Mouse (Mus musculus): Measurements from ENCODE around the gene Plod3.

The Plod3 gene

DNA sequence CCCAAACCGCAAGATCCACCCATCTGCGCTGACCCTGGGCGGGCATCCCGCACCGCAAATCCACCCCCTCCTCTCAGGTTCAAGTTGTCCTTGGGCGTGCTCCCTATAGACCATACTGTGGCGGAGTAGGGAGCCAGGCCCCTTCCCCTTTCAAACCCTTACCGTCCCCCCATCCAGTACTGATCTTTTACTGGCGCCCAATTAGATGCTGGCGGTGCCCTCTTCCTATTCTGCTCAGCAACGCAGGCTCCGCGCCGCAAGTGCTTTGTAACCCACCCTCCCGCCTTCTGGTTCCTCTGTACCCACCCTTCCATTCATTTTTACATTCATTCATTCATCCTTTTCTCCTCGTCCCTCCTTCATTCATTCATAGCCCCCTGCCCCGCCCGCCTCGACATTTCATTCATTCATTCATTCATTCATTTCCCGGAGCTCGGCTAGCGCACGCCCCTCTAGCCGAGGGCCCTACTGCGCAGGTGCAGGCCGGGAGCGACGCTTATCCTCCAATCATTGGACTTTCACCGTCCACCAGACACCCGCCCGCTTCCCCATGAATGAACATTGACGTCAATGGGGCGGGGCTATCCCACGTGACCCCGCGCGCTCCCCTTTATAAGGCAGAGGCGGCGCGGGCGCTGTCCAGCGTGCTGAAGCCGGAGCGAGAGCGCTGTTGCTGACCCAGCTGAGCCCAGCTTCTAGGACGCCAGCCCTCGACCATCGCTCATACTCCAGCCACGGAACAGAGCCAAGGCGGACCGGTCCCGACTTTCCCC lies 43.0 kb downstream of the Plod3 start:
- peak; percentile 22; the same call in 1 of the 2 replicates for TF ChIP-seq GATA4 (IDR thresholded peaks at IDR 0.05; ENCODE audit: insufficient replicate concordance, low read length)

DNA sequence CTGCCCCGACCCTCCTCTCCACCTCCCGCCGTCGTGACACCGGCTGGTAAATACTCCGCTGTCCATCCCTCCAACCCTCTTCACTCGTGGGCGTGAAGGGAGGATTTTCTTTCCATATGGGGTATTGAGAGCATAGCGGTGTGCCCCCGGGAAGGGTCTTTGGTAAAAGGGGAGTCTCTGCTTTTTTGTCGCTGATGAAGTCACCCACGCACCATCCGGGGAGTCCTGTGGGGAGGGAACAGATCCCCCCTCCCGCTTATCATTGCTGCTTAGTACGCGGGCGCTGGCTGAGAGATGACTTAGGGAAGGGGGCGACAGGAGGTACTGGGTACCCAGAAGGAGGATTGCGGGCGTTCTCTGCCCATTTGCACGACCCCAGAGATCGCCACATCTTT lies 43.6 kb downstream of the Plod3 start:
- TF ChIP-seq GATA4 (IDR thresholded peaks at IDR 0.05; ENCODE audit: insufficient replicate concordance, low read length): no peak

DNA sequence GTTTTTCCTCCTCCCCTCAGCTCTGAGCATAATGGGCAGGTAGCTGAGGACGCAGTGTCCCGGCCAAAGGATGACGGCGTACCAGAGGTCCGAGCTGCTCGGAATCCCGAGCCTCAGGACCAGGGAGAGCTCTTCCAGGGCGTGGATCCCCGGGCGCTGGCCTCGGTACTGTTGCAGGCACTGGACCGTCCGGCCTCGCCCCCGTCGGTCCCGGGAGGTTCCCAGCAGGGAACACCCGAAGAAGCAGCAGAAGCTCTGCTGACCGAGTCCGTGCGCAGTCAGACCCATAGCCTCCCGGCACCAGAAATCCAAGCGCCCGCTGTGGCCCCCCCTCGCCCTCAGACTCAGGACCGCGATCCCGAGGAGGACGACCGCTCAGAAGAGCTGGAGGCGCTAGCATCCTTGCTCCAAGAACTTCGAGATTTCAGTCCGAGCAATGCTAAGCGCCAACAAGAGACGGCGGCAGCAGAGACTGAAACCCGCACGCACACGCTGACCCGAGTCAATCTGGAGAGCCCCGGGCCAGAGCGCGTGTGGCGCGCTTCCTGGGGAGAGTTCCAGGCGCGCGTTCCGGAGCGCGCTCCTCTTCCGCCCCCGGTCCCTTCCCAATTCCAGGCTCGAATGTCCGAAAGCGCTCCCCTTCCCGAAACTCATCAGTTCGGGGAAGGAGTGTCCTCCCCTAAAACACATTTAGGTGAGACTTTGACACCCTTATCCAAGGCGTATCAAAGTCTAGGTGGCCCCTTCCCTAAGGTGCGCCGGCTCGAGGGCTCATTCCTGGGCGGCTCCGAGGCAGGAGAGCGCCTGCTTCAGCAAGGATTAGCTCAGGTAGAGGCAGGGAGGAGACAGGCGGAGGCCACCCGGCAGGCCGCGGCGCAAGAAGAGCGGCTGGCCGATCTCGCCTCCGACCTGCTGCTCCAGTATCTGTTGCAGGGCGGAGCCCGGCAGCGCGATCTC lies 44.5 kb downstream of the Plod3 start:
- no peak for TF ChIP-seq GATA4 (IDR thresholded peaks at IDR 0.05; ENCODE audit: insufficient replicate concordance, low read length)

DNA sequence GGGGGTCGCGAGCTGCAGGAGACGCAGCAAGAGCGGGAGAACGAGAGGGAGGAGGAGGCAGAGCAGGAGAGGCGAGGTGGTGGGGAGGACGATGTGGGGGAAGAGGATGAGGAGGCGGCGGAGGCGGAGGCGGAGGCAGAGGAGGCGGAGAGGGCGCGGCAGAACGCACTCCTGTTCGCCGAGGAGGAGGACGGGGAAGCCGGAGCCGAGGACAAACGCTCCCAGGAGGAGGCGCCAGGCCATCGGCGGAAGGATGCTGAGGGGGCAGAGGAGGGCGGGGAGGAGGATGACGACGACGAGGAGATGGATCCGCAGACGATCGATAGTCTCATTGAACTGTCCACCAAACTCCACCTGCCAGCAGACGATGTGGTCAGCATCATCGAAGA lies 45.2 kb downstream of the Plod3 start:
- no peak for TF ChIP-seq GATA4 (IDR thresholded peaks at IDR 0.05; ENCODE audit: insufficient replicate concordance, low read length)

DNA sequence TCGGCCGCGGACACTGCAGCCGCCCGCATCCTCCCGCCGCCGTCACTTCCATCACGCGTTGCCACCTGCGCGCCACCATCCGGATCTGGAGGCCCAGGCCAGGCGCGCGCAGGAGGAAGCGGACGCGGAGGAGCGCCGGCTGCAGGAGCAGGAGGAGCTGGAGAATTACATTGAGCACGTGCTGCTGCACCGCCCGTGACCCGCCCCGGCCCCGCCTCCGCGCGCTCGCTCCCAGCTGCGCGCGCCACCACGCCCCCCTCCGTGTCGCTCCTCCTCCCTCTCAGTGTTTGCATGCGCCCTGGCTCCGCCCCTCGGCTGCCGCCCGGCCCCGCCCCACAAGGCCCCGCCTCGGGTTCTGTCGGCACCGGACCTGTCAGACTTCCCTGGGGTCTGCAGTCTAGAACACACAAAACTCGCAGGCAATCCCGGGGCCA lies 45.8 kb downstream of the Plod3 start:
- peak; percentile 11; the same call in 1 of the 2 replicates for TF ChIP-seq GATA4 (IDR thresholded peaks at IDR 0.05; ENCODE audit: insufficient replicate concordance, low read length)

DNA sequence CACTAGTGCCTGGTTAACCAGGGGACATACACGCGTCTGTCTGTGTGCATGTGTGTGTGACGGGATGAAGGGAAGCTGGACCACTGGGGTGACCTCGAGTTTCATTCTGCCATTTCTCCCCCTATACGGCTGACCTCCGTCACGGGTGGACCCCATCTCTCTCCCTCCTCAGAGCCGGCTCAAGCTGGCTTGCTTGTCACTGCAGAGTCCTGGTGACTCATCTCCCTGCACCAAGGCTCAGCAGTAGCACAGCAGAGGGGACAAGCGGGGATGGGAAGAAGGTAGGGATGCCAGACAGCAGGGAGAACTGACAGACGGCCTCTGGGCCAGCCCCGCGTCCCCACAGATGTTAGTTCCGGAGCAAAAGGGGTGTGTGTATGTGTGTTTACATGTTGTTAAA lies 49.4 kb downstream of the Plod3 start:
- no peak for TF ChIP-seq GATA4 (IDR thresholded peaks at IDR 0.05; ENCODE audit: insufficient replicate concordance, low read length)

DNA sequence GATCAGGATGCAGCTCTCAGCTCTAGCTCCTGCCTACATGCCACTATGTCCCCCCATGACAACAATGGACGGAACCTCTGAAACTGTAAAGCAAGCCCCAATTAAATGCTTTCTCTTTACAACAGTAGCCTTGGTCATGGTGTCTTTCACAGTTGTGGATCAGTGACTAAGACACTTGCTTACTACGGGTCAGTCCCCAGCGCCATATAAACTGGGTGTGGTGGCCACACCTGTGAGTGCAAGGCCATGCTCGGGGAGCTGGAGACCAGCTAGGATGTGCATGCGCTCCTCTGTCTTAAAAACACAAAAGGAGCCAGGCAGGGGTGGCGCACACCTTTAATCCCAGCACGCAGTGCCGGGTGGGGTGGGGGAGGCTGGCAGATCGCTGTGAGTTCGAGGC lies 52.6 kb downstream of the Plod3 start:
- TF ChIP-seq GATA4 (IDR thresholded peaks at IDR 0.05; ENCODE audit: insufficient replicate concordance, low read length): no peak

DNA sequence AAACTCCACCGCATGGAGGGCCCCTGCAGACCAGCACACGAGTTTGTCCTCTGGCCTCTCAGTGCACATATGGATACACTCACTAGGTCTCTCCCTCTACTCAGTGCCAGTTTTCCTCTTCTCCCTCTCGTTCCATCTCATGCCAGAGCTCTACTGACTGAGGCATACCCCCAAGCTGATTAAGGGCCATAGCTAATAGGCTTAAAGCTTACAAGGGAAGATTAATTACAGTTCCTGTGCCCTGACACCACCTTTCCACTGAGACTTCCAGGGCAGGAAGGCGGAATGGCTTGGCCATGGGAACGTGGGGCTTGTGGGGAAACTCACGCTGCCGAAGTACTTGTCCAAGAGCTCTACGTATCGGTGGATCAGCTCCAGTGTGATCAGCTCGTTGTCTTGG lies 54.6 kb downstream of the Plod3 start:
- TF ChIP-seq GATA4 (IDR thresholded peaks at IDR 0.05; ENCODE audit: insufficient replicate concordance, low read length): no peak

DNA sequence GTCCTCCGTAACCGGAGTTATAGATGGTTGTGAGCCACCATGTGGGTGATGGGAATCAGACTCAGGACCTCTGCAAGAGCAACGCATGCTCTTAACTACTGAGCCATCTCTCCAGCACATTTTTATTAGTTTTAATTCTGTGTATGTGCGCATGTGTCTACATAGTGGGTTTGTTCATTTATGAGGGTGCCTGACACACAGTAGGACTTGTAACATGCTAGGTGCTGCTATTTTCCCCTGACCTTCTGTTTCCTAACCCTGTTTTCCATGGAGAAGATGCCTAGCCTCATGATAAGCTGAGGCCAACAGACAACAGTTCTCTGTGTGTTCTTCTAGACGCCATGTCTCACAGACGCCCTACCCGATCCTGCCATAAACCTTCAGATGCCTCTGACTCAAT lies 57.2 kb downstream of the Plod3 start:
- no peak for TF ChIP-seq GATA4 (IDR thresholded peaks at IDR 0.05; ENCODE audit: insufficient replicate concordance, low read length)

DNA sequence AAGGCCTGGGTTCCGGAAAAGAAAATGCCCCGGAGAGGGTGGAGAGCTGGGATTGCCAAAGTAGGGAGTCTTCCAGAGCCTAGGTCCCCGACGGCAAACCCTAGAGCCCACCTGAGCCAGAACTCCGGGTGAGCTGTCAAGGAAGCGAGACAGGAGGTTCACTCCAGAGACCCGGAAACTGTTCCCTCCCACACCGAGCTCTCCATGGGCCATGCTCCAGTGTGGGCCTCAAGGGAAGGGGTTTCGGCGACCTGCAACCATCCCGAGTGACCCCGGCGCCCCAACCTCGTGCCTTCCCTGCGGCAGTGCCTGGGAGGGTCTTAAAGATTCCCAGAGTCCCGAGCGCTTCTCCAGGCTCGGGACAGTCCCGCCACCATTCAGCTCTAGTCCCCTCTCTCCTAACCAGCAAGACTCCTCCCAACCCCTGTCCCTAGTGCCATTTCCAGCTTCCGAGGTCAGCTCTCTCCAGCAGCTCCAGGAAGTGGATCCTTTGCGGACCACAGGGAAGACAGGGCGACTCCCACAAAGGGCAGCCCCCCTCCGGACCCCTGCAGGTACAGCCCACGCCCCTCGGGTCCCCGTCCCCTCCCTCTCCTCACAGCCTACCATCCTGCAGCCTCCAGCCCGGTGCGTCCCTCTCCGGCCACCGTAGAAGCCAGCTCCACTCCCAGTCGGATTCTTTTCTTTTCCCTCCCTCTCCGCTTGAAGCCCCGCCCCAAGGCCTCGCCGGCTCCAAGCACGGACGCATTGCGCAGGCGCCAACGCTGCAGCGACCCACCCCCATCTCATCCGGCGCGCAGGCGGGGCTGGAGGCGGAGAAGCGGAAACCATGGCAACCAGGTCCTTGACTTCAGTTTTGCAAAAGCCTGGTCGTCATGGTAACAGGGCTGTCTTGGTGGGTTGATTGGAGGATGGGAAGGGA lies 58.8 kb downstream of the Plod3 start, which contains the start of gene Ap1s1:
Ap1s1 (minus strand) TSS at position 734 of the 922 bp plus-strand sequence.
- no peak; the same call in 1 of the 2 replicates for TF ChIP-seq GATA4 (IDR thresholded peaks at IDR 0.05; ENCODE audit: insufficient replicate concordance, low read length)

Data from liver, adult (tissue).